Mouse (Mus musculus) fat pad, adult 2 months (tissue): ENCODE measurements around the gene Retreg3.
"Not testable (repeated sequence)": the region's sequence is repeated elsewhere in the genome, so short reads cannot be mapped to it uniquely, and the experiment has no call there.

ENCODE experiments used
- DNase-seq: peaks from one replicate; pipeline ENCODE4 v3.0.0-alpha.2; 2011; ENCODE audit warnings: low read depth, low spot score; ENCODE audit errors: extremely low read depth

The Retreg3 gene

DNA sequence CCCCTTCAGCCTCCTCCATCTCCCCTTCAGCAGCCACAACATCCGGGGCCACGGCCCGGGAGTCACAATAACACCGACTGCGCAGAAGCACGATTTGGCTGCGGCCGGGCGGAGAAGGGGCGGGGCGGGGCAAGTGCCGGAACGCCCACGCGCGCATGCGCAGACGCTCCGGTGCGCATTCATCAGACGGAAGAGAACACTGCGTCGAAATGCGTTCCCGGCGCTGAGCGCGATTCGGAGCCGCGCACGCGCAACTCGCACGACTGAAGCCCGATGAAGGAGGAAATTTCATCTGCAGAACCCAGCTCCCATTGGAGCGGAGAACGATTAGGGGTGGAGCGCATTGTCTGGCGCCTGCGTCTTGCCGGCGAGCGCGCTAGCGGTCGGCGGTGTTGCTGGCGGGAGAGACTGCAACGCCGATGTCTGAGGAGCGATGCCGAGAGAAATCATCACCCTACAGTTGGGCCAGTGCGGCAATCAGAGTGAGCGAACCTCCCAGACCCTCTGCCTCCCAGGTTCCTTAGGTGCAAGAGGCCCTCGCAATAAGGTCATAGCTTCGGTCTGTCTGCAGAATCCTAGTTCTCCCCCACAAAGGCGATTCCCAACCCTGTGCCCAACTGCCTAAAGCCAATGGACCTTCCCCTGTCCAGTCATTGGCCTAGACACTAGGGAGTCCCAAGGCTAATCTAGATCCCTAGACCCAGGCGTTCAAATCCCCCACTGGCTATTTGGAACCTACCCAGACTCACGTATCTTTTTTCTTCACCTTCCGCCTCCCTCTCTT lies at the start of gene Retreg3, which contains the start of gene Tubg1:
Gene Retreg3 (minus strand): TSS at position 133 of the 784 bp plus-strand sequence.
Gene Tubg1 (plus strand): TSS at position 178 of the 784 bp plus-strand sequence.
- peak; percentile 83 for DNase-seq

DNA sequence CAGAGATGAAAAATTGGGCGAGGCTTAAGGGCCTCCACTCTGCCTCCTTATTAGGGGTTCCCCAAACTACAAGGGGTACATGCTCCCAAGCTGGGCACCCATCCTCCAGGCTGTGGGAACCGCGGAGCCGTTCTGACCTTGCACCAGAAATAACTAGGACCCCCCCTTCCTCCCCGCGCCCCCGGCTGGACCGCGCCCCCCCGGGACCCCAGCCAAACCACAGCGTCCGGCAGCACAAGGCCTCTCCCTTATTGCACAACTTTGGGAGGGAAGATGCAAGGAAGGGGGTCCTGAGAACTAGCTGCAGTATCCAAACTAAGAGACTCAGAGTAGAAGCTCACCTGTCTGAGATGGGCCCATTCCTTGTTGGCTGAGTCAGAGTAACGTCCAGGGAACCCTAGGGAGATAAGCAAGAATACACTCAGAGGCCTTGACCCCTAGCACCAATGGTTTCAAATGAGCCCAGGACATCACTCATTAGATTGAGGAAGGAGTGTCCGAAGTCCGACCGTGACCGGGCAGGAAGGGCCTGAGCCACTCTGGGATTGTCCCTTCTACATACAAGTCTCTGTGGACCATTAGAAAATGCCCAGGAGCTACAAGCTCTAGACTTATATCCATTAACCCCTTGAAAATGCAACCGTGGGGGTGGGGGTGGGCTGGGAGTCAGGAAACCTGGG lies 48.7 kb upstream of the Retreg3 start:
- DNase-seq, result no peak

DNA sequence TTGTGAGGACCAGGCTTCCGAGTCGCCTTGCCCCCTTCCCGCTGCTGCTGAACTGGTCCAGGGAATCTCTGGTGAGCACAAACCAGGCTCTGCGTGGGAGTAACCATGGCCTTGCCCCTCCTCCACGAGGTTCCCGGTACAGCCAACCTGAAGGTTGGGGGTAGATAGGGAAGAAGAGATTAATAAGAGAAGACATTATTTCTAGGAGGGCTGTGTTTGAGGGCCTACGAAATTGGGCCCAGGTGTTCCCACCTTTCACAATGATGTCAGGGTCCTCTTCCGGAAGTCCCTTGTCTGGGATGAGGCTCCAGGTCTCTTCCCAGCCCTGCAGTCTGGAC lies 48.2 kb upstream of the Retreg3 start:
- DNase-seq, result no peak

DNA sequence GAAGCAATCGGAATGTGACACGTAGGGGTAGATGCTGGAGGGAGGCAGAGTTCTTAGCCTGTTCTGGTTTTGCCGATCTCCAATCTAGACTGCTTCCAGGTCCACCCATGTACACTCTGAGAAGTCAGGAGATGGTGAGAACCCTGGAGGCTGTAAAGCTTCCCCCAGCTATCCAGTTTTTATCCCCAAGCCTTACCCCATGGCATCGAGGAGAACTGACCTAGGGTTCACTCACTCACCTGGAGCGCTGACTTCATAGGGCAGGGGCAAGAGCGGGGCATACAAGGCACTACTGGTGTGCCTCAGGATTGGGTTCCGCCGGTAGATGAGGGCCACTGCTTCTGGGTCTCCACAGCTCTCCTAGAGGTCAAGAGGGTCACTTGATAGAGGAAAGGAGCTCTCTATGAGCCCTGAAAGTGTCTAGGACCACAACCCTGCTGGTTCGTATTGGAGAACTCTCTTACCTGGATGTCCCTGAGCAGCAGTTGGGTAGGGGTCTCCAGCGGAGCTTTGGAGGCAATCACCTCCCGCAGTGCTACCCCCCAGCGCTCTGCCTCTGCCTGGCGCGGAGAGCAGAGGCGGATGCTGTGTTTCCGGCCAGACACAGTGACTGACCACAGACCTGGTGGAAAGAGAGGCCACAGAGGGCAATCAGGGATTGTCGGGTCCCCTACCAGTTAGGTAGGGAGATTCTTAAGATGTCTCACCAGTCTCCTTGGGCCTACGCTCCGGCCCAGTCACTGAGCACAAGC lies 47.7 kb upstream of the Retreg3 start:
- DNase-seq, result no peak

DNA sequence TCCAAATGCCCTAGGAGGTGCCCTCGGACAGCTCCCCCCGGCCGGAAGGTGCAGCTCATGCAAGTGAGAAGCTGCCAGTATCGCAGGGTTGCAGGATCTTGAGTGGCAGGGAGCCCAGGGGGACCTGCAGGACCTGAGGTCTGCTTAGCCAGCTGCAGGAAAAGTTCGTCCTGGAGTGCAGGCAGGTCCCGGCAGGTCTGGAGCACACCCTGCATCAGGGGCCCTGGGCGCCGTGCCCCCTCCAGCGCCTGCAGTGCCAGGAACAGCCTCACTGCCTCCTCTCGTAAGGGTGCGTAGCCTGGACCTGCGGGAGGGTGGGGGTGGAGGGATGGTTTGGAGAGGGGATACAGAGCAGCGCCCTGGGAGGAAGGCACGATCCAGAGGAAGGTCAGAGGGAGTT lies 46.7 kb upstream of the Retreg3 start:
- DNase-seq, result no peak

DNA sequence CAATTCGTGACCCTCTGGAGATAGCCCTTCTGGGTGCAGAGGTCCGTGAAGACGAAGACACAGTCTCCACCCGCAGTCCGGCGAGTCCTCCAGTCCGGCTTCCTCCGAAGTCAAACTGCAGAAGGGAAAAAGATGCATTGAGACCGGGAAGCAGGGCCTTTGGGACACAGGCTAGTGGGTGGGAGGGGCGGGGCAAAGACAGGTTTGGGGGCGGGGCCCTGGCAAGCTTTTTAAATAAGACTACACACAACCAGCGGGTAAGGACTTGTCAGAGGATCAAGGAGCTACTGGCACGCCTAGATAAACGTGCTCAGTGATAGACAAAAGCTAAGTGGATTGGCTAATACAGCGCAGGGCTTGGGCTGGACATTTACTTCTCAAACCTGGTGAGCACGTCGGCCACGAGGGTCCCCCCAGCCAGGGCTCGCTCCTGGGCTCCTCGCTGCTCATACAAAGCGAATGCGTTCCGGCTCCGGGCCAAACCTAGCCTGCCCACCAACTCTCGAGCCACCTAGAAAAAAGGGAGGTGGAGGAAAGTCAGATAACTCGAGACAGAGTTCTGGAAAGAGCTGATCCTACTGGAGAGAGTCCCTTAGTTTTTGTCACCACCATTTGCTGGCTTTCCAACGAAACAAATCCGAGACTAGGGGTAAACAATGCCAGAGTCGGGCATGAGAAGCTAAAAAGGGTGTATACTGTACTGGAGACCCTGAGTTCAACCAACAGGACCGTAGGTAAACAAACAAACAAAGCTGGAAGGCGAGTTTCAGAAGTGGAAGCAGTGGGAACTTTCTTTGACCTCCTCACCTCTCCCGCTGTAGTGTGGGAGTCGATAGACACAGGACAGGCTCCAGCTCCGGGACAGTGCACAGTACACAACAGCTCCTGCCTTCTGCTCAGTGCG lies 45.2 kb upstream of the Retreg3 start:
- peak; percentile 90 for DNase-seq

DNA sequence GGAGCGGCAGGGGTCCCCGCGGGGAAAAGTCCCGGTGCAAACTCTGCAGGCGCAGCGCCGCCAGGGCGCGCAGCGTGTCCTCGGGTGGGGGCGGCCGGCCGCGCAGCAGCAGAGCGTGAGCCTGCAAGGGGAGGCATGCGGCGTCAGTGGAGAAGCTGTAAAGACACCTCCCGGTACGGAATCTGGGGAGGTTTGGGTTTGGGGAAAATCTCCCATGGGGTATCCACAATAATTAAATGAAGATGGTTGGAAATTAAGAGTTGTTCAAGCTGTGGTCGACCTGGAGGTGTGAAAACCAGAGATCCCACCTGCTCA lies 44.6 kb upstream of the Retreg3 start:
- DNase-seq, result no peak

DNA sequence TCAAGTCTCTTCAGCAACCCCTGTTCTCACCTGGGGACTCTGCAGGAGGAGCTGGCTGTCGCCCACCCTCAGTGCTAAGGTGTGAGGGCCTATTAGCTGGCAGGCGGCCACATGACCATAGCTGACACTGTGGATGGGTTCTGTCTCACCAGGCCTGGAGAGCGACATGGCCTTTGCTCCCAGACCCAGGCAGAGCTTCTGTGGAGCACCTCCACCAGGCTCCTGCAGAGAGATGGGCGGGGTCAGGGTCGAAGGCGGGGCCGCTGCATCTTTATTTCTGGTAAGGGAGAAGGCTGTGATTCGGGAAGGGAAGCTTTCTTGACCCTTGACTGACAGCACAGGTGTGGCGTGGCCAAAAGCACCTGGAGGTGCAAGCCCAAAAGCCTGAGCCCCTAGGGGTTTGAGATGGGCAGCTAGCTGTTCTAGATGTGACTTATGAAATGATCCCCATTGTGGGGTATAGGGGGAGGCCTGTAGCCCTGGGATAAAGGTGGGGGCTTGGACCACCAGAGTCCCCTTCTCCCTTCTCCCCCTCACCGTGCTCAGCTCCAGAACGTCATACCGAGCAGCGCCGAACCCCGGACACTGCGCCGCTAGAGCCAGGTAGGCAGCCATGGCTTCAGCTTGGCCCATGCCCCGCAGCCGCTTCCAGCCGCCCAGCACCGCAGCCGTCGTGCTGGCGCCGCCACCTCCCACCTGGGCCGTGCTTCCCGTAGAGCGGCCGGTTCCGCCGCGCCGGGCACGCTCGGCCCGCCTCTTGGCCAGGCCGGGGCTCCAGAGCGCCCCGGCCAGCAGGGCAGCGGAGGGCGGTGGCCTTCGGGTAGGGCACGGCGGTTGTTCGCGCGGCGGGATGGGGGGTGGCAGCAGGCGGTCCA lies 44.0 kb upstream of the Retreg3 start:
- DNase-seq, result no peak

DNA sequence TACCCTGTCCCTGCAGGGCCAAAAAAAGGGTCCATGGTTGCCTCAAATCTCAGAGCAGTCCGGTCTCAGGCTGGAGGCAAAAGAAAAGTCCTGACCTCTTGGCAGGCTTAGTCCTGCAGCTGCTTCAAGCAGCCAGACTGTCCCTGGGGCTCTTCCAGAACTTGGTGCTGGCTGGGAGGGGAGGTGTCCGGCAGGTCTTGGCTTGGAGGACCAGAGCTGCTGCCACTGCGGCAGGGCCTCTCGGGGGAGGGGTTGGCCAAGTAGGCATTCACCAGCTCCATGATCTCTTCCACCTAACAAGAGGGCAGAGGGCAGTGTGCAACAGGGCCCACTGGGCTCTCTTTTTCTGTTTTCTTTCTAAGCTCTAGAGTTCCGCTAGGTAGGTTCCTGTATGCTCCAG lies 43.1 kb upstream of the Retreg3 start:
- DNase-seq, result no peak

DNA sequence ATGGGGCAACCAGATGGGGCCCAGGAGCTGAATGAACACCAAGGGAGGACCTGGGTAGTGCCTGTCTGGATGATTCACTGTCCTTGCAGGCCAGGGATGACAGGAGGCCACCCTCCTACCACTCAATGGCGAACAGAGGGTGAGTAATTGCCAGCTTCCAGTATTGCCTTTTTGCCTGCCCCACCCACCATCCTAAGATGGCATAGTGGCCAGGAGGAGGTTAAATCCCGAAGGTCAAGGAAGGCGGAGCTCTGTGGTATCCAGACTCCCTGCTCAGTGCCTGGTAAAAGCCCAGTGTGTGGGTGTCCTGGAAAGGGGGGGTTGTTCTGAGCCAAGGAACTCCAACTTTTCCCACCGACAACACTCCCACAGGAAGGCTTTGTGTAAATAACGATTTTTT lies 42.6 kb upstream of the Retreg3 start:
- DNase-seq, result no peak

DNA sequence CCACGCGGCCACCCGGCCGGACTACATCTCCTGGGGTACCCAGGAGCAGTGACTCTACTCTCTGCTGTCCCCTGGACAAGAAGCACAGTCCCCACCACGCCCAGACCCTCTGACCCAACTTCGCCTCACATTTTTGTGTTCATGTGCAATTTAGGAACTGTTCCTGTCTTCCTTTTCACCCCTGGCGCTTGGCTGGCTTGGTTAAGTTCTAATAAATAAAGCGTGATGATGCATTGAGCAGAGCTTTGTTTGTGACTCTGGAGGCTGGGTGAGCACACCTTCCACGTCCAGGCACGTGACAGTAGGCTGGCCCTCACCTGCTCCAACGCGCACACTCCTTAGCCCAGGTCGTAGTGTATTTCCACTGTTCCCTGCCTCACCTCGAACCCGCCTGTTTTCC lies 41.9 kb upstream of the Retreg3 start:
- DNase-seq, result no peak

DNA sequence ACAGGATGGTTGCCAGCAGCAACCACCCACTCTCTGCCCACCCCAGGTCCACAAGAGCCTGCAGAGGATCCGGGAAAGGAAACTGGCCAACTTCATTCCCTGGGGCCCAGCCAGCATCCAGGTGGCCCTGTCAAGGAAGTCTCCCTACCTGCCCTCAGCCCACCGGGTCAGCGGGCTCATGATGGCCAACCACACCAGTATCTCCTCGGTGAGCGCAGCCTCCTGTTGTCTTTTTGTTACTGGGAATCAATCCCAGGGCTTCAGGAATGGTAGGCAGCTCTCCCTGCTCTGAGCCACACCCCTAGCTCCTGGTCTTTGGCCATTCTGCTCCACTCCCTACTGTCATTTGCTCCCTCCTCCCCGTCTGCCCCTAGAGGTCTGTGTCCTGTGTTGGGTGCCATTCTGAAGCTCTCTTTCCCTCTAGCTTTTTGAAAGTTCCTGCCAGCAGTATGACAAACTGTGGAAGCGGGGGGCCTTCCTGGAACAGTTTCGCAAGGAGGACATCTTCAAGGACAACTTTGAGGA lies 41.4 kb upstream of the Retreg3 start:
- not testable (repeated sequence) for DNase-seq

DNA sequence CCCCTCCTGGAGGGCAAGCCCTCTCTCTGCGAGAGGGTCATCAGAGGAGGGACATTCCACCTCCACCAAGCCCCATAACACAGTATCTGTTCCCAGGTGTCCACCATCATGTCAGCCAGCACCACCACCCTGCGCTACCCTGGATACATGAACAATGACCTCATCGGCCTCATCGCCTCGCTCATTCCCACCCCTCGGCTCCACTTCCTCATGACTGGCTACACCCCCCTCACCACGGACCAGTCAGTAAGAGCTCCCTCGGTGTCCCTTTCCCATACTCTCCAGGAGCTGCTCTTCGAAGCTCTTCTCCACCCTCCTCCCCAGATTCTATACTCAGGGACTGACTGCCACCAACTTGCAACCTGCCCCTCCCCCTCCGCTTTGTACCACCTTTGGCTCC lies 40.5 kb upstream of the Retreg3 start:
- DNase-seq, result not testable (repeated sequence)

DNA sequence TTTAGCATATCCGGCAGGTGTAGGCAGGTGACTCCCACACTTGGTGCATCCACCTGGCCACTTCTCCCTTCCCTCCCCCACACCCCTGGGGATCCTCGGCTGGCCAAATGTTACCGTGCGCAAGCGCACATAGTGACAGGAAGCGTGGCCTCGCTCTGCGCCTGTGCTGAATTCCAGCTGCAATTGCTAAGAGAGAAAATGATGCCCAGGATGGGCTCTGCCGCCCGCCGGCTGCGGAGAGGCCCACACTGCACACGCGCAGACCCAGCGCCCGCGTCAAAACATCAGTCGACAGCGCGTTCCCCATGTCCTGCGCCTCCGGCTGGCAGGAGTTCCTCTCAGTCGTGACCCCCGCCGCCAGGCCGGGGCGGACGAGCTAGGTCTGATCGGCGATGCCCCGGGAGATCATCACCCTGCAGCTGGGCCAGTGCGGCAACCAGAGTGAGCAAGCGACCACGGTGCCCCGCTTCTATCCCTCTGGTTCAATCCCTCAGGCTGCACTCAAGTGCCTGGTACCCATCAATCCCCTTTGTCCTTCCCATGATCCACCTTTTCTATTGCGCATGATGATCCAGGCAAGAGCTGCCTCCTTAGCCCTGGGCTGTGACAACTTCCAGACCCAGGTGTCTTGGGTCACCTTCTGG lies 36.2 kb upstream of the Retreg3 start, which contains the start of gene Tubg2:
Gene Tubg2 (plus strand): TSS at position 180 of the 644 bp plus-strand sequence.
- no peak for DNase-seq

DNA sequence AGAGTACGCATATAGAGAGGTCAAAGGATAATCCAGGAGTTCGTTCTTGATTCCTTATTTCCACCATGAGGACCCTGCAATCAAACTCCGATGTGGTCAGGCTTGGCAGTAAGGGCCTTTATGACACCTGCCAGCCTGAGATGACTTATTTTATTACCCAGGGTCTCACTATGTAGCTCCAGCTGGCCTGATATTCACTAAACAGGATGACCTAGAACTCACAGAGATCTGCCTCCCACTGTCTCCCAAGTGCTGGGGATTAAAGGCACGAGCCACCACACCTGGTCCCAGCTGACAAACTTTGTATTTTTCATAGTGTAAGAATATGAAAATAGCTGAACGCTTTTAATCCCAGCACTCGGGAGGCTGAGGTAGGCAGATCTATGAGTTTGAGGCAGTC lies 35.5 kb upstream of the Retreg3 start:
- DNase-seq, result no peak

DNA sequence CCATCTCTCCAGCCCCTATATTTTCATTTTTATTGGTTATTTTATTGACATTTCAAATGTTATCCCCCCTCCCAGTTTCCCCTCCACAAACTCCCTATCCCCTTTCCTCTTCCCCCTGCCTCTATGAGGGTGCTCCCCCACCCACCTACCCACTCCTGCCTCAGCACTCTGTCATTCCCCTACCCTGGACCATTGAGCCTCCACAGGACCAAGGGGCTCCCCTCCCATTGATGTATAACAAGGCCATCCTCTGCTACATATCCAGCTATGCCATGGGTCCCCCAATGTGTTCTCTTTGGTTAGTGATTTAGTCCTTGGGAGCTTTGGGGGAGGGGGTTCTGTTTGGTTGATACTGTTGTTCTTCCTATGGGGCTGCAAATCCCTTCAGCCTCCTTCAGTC lies 35.0 kb upstream of the Retreg3 start:
- no peak for DNase-seq

DNA sequence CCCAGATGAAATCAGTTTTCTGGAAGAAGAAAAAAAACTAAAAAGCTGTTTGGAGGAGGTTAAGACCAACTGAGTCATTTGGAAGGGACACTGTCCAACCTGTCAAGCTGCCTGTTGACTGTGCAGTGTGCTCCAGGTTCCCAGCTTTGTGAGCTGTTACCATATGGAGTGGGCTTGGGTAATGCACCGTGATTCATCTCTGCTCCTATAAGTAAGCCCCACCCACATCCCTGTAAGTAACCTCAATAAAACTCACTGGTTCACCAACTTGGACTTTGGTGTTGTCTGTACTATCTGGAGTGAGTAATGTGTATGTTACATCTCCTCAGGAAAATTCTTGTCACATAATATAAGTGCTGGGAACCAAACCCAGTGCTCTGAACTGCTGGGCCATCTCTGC lies 33.1 kb upstream of the Retreg3 start:
- DNase-seq, result no peak

DNA sequence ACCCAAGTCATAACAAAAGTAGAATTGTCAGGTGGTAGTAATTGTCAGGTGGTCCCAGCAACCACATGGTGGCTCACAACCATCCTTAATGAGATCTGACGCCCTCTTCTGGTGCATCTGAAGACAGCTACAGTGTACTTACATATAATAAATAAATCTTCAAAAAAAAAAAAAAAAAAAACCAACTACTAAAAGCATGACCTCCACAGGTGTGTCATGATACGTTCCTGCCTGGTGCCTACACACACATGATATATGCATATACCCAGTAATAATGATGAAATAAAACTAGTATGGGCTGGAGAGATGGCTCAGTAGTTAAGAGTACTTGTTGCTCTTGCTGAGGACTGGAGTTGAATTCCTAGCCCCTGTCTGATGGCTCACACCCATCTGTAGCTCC lies 31.4 kb upstream of the Retreg3 start:
- no peak for DNase-seq
